Mouse (Mus musculus) CH12.LX (cell line): ENCODE data around the gene Hcrtr1. TPM values are rescaled to one million over a fixed set of nuclear protein-coding genes. Genes with fewer than 3 reads are reported as not detected.

Experiments used
- DNase-seq: peaks from one replicate; pipeline ENCODE4 v3.0.0-alpha.2; 2013; ENCODE audit errors: extremely low read depth
- H3K27ac ChIP-seq: 2 replicates; pipeline ENCODE4 v1.5.1; 2012; ENCODE audit warnings: low read depth, mild to moderate bottlenecking, control low read depth, moderate library complexity; ENCODE audit not compliant: insufficient read depth
- H3K27me3 ChIP-seq: replicated peaks from 2 replicates; pipeline ENCODE3; 2012; ENCODE audit warnings: inconsistent platforms
- H3K36me3 ChIP-seq, 2 experiments: replicated peaks in 1 of 2; 2 replicates each; pipeline versions ENCODE3 to v1.6.1; 2012; ENCODE audit warnings: inconsistent platforms in 1 of 2, low read length in 1 of 2, mild to moderate bottlenecking in 1 of 2, mixed read lengths in 1 of 2, moderate library complexity in 1 of 2; ENCODE audit not compliant: control insufficient read depth in 1 of 2, insufficient read depth in 1 of 2
- H3K4me1 ChIP-seq, 2 experiments: 2 replicates each; pipeline ENCODE4 v1.6.1; 2012; ENCODE audit warnings: inconsistent platforms in 1 of 2, moderate library complexity in 1 of 2; ENCODE audit not compliant: insufficient read depth in 2 of 2, control insufficient read depth in 1 of 2
- H3K4me2 ChIP-seq: 2 replicates; pipeline ENCODE4 v1.6.1; 2012; ENCODE audit warnings: low read depth, mild to moderate bottlenecking, control low read depth; ENCODE audit not compliant: poor library complexity, insufficient read depth, severe bottlenecking
- H3K4me3 ChIP-seq, 3 experiments: fragments of 150-350 bp in 1 of 3; sonication (generic) in 1 of 3; replicated peaks in 1 of 3; 2 replicates each; pipeline versions ENCODE3 to v1.5.1; 2011 to 2012; ENCODE audit warnings: low read depth in 2 of 3, low read length in 2 of 3, mild to moderate bottlenecking in 2 of 3, moderate library complexity in 2 of 3, control low read depth in 1 of 3, improper control_type of control experiment in 1 of 3, inconsistent platforms in 1 of 3, mixed read lengths in 1 of 3; ENCODE audit not compliant: poor library complexity in 1 of 3
- H3K79me2 ChIP-seq: replicated peaks from 2 replicates; pipeline ENCODE4 v1.6.1; 2012; ENCODE audit warnings: mild to moderate bottlenecking, moderate library complexity; ENCODE audit not compliant: control insufficient read depth, poor library complexity, insufficient read depth, severe bottlenecking; ENCODE audit errors: extremely low read depth
- H3K9ac ChIP-seq: 2 replicates; pipeline ENCODE4 v1.6.1; 2012; ENCODE audit warnings: low read depth, mild to moderate bottlenecking, control low read depth, moderate library complexity; ENCODE audit not compliant: insufficient read depth
- H3K9me3 ChIP-seq: replicated peaks from 2 replicates; pipeline ENCODE3; 2012; ENCODE audit warnings: low read length, inconsistent platforms, mixed read lengths
- BHLHE40 ChIP-seq: IDR thresholded peaks from 2 replicates; pipeline ENCODE4 v1.6.1; 2011; ENCODE audit warnings: mild to moderate bottlenecking, low read depth, low read length, improper control_type of control experiment
- CTCF ChIP-seq, 2 experiments: IDR thresholded peaks in 1 of 2; conservative IDR thresholded peaks in 1 of 2; 2 replicates each; pipeline ENCODE4 v1.5.1; 2011 to 2012; ENCODE audit warnings: low read depth in 2 of 2, low read length in 2 of 2, improper control_type of control experiment in 1 of 2, inconsistent platforms in 1 of 2, mild to moderate bottlenecking in 1 of 2, moderate library complexity in 1 of 2
- ELF1 ChIP-seq: IDR thresholded peaks from 2 replicates; pipeline ENCODE4 v1.6.1; 2014; ENCODE audit warnings: low read depth, mild to moderate bottlenecking, inconsistent platforms, low read length, improper control_type of control experiment
- EP300 ChIP-seq: IDR thresholded peaks from 2 replicates; pipeline ENCODE4 v1.6.1; 2011; ENCODE audit warnings: low read length, improper control_type of control experiment
- HCFC1 ChIP-seq: IDR thresholded peaks from 2 replicates; pipeline ENCODE4 v1.6.1; 2012; ENCODE audit warnings: low read depth, mild to moderate bottlenecking, inconsistent platforms, low read length, improper control_type of control experiment
- IRF4 ChIP-seq: IDR thresholded peaks from 2 replicates; pipeline ENCODE4 v1.6.1; 2014; ENCODE audit warnings: low read depth, mild to moderate bottlenecking, inconsistent platforms, low read length, improper control_type of control experiment
- JUN ChIP-seq: IDR thresholded peaks from 2 replicates; pipeline ENCODE4 v1.6.1; 2011; ENCODE audit warnings: low read depth, mild to moderate bottlenecking, low read length, improper control_type of control experiment, moderate library complexity; ENCODE audit not compliant: insufficient read depth
- KAT2A ChIP-seq: IDR thresholded peaks from 2 replicates; pipeline ENCODE4 v1.6.1; 2012; ENCODE audit warnings: low read length, improper control_type of control experiment, inconsistent platforms; ENCODE audit not compliant: insufficient replicate concordance
- MAFK ChIP-seq: IDR thresholded peaks from 2 replicates; pipeline ENCODE4 v1.6.1; 2011; ENCODE audit warnings: low read length, improper control_type of control experiment; ENCODE audit not compliant: insufficient replicate concordance
- MAZ ChIP-seq: IDR thresholded peaks from 2 replicates; pipeline ENCODE4 v1.6.1; 2012; ENCODE audit warnings: low read depth, mild to moderate bottlenecking, inconsistent platforms, low read length, improper control_type of control experiment, moderate library complexity
- MEF2A ChIP-seq: IDR thresholded peaks from 2 replicates; pipeline ENCODE4 v1.6.1; 2014; ENCODE audit warnings: low read depth, mild to moderate bottlenecking, inconsistent platforms, low read length, improper control_type of control experiment, borderline replicate concordance
- NELFE ChIP-seq: IDR thresholded peaks from 2 replicates; pipeline ENCODE4 v1.6.1; 2011; ENCODE audit warnings: low read depth, low read length, improper control_type of control experiment
- PAX5 ChIP-seq: IDR thresholded peaks from 2 replicates; pipeline ENCODE4 v1.6.1; 2012; ENCODE audit warnings: low read length, inconsistent platforms, mixed read lengths
- POLR2A ChIP-seq: IDR thresholded peaks from 2 replicates; pipeline ENCODE4 v1.6.1; 2011; ENCODE audit warnings: low read depth, mild to moderate bottlenecking, improper control_type of control experiment, low read length
- POLR2AphosphoS2 ChIP-seq: IDR thresholded peaks from 2 replicates; pipeline ENCODE4 v1.6.1; 2011; ENCODE audit warnings: low read depth, low read length, improper control_type of control experiment
- SIN3A ChIP-seq: IDR thresholded peaks from 2 replicates; pipeline ENCODE4 v1.6.1; 2012; ENCODE audit warnings: low read length, improper control_type of control experiment, inconsistent platforms
- SMC3 ChIP-seq: IDR thresholded peaks from 2 replicates; pipeline ENCODE4 v1.6.1; 2011; ENCODE audit warnings: low read depth, low read length, improper control_type of control experiment
- TBP ChIP-seq: conservative IDR thresholded peaks from 2 replicates; pipeline ENCODE4 v1.6.1; 2011; ENCODE audit warnings: low read depth, low read length, improper control_type of control experiment
- UBTF ChIP-seq: IDR thresholded peaks from 2 replicates; pipeline ENCODE4 v1.6.1; 2012; ENCODE audit warnings: low read depth, mild to moderate bottlenecking, inconsistent platforms, low read length, improper control_type of control experiment, moderate library complexity
- USF2 ChIP-seq: conservative IDR thresholded peaks from 2 replicates; pipeline ENCODE4 v1.6.1; 2011; ENCODE audit warnings: low read depth, low read length, improper control_type of control experiment
- ZC3H11A ChIP-seq: IDR thresholded peaks from 2 replicates; pipeline ENCODE4 v1.6.1; 2012; ENCODE audit warnings: low read depth, mild to moderate bottlenecking, inconsistent platforms, low read length, improper control_type of control experiment
- ZKSCAN1 ChIP-seq: IDR thresholded peaks from 2 replicates; pipeline ENCODE4 v1.6.1; 2012; ENCODE audit warnings: low read depth, inconsistent platforms, low read length, improper control_type of control experiment, borderline replicate concordance
- ZMIZ1 ChIP-seq: IDR thresholded peaks from 2 replicates; pipeline ENCODE4 v1.6.1; 2012; ENCODE audit warnings: low read depth, mild to moderate bottlenecking, inconsistent platforms, low read length, improper control_type of control experiment
- ZNF384 ChIP-seq: IDR thresholded peaks from 2 replicates; pipeline ENCODE4 v1.6.1; 2012; ENCODE audit warnings: low read depth, low read length, improper control_type of control experiment, inconsistent platforms
- dilution Hi-C: fragments of 300-500 bp; cut with MboI; formaldehyde crosslinking; loops from 2 replicates; pipeline ENCODE4 v1.14.3; 2020; ENCODE audit warnings: low sequenced_read_pairs; ENCODE audit not compliant: extremely low pct_unique_long_range_greater_than_20kb, extremely low pct_ligation_motif_present
- in situ Hi-C: fragments of 300-500 bp; cut with MboI; formaldehyde crosslinking; loops from 3 replicates; pipeline ENCODE4 v1.14.3; 2019; ENCODE audit warnings: low sequenced_read_pairs, low pct_ligation_motif_present, low pct_unique_long_range_greater_than_20kb, mixed read lengths
- polyA plus RNA-seq: library from polyadenylated mRNA; unstranded; fragments of >175 nt; gene quantifications from 2 replicates; pipeline ENCODE4 v1.2.1, GENCODE M21; 2012; ENCODE audit warnings: low read depth; ENCODE audit not compliant: insufficient read length
- total RNA-seq, 2 experiments: library from RNA; depleted of rRNA; stranded (reverse); fragments of 300-350 nt in 1 of 2; fragments of >200 nt in 1 of 2; gene quantifications; 2 replicates each; pipeline ENCODE4 v1.2.3; 2012 to 2014

The Hcrtr1 gene
- total and polyA plus RNA-seq, 3 experiments: not detected

DNA sequence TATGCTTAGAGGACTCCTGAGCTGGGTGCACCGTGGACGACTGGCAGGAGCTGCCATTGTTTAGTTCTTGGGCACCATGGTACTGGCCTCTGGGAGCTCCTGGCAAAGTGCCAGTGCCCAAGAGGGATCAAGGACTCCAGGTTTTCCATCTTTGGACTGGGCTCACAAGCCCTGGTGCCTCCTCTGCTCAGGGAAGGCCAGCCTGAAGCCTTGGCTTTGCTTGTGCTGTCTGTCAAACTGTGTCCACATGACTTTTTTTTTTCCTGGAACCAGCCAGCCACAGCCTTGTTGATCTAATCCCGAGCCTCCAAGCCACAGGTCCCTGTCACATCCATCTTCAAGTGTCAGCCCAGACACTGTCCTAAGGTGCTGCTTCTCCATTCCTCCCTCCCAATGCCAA is 2.6 kb upstream of the Hcrtr1 start:
- Histone ChIP-seq H3K4me1 (no peaks in the 10 kb centered on the region; a peak in 1 of 4 replicates), H3K27ac (no peak overlapping the region), H3K4me3 (no peak overlapping the region), H3K27me3 (peaks cover 93% of the 10 kb centered on the region), H3K9ac (no peak overlapping the region), H3K36me3 (no peaks in the 10 kb centered on the region), H3K79me2 (no peaks in the 10 kb centered on the region), H3K9me3 (peaks cover 12% of the 10 kb centered on the region), H3K4me2 (no peak overlapping the region)
- dilution Hi-C loops: no loop called here
- in situ Hi-C loops: loop anchor here (5.0 kb wide), 1 partner anchor 41 kb away; no protein-coding TSS in a partner anchor
- DNase-seq: no peak
- TF ChIP-seq PAX5: no peak
- no peak for TF ChIP-seq SIN3A
- no peak for TF ChIP-seq ZNF384
- no peak for TF ChIP-seq UBTF
- no peak for TF ChIP-seq USF2
- TF ChIP-seq POLR2A: no peak
- no peak for TF ChIP-seq JUN
- no peak for TF ChIP-seq HCFC1
- TF ChIP-seq IRF4: no peak
- TF ChIP-seq NELFE: no peak
- TF ChIP-seq BHLHE40: no peak
- TF ChIP-seq TBP: no peak
- no peak for TF ChIP-seq KAT2A
- TF ChIP-seq ZKSCAN1: no peak
- no peak for TF ChIP-seq CTCF (conservative IDR thresholded peaks at IDR 0.05 in 1 of 2, IDR thresholded peaks at IDR 0.05 in 1 of 2; ENCODE audit: low read depth in 2 of 2, low read length in 2 of 2)
- no peak for TF ChIP-seq ELF1
- no peak for TF ChIP-seq MEF2A
- no peak for TF ChIP-seq POLR2AphosphoS2

- TF ChIP-seq ELF1: no peak
- no peak for TF ChIP-seq UBTF
- TF ChIP-seq ZMIZ1: no peak
- no peak for TF ChIP-seq MAFK
- no peak for TF ChIP-seq POLR2A
- TF ChIP-seq MAZ: no peak
- TF ChIP-seq SMC3: no peak
- TF ChIP-seq POLR2AphosphoS2: no peak
- no peak for TF ChIP-seq EP300
- no peak for TF ChIP-seq ZC3H11A
- no peaks in the 10 kb centered on the region for H3K79me2 ChIP-seq
- H3K4me2 ChIP-seq: no peak overlapping the region
- no peak overlapping the region for H3K9ac ChIP-seq
- H3K36me3 ChIP-seq: no peaks in the 10 kb centered on the region
- H3K4me1 ChIP-seq: no peaks in the 10 kb centered on the region; a peak in 1 of 4 replicates
- peaks cover 12% of the 10 kb centered on the region for H3K9me3 ChIP-seq
- H3K27me3 ChIP-seq: peaks cover 93% of the 10 kb centered on the region
- no peak overlapping the region for H3K4me3 ChIP-seq
- no peak overlapping the region for H3K27ac ChIP-seq
- dilution Hi-C loops (no loop called here), in situ Hi-C loops (loop anchor here (5.0 kb wide), 1 partner anchor 41 kb away; no protein-coding TSS in a partner anchor)
- no peak for DNase-seq
These were observed 1.8 kb upstream of the Hcrtr1 start for GRCm38 (mm10) chr4:130140992-130141402.
